Mouse (Mus musculus): ENCODE measurements around the gene Kcnh3. TPM values are rescaled to one million over a fixed set of nuclear protein-coding genes. Genes with fewer than 3 reads are reported as not detected.

The Kcnh3 gene
- polyA plus RNA-seq, 1 experiment: 0.42 TPM

GRCm38 (mm10) chr15:99283456-99283855 lies 58.8 kb downstream of the Kcnh3 start:
- H3K36me3 ChIP-seq (ENCODE audit: control insufficient read depth, insufficient read depth, low read length): no peaks in the 10 kb centered on the region
- TF ChIP-seq CTCF (conservative IDR thresholded peaks at IDR 0.05; ENCODE audit: insufficient read depth, insufficient read length, low read depth, low read length) (peak; percentile 44; the same call in 1 of the 2 replicates), POLR2A (IDR thresholded peaks at IDR 0.05; ENCODE audit: low read depth, low read length) (no peak)
- no peaks in the 10 kb centered on the region for H3K27me3 ChIP-seq (replicated peaks; ENCODE audit: control insufficient read depth, insufficient read depth, low read length)
- H3K27ac ChIP-seq (ENCODE audit: insufficient read depth, low read depth, low read length): no peak overlapping the region
- no peak overlapping the region for H3K4me3 ChIP-seq (ENCODE audit: insufficient read depth, low read depth, low read length)
- no peak for DNase-seq
- WGBS: 66% methylated on average over 10 of the region's 10 CpGs
- peaks cover 5% of the 10 kb centered on the region; the same call in 1 of the 2 replicates for H3K4me1 ChIP-seq (ENCODE audit: control insufficient read depth, insufficient read depth, low read length)

DNA sequence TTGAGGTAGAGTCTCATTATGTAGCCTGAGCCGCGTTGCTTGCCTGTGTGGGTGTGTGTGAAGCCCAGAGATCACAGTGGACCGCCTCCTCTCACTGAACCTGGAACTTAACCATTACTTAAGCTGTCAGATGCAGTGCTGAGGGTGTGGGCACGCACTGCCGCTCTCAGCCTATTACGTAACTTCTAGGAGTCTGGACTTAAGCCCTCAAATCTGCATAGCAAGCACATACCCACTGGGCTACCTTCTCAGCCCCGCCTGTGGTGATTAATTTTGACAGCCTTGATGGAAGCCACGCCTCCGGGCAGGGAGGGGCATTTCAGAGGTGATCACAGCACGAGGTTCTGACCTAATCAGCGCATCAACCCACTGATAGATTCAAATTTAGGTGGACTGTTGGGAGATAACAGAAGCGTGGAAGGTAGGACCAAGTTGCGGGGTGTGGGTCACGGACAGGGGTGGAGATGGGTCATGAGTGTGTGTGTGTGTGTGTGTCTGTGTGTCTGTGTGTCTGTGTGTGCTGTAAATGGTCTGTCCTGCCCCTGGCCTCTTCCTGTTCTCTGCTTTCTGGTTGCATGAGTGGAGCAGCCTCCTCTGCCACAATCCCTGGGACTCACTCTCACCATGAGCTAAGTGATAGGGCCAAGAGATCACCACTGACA lies 60.0 kb downstream of the Kcnh3 start:
- H3K4me1 ChIP-seq (ENCODE audit: control insufficient read depth, insufficient read depth, low read length): peaks cover 5% of the 10 kb centered on the region; the same call in 1 of the 2 replicates
- DNase-seq: peak; percentile 92
- WGBS: 33% methylated on average over 14 of the region's 14 CpGs
- H3K4me3 ChIP-seq (ENCODE audit: insufficient read depth, low read depth, low read length): no peak overlapping the region
- no peak overlapping the region for H3K27ac ChIP-seq (ENCODE audit: insufficient read depth, low read depth, low read length)
- H3K27me3 ChIP-seq (replicated peaks; ENCODE audit: control insufficient read depth, insufficient read depth, low read length): no peaks in the 10 kb centered on the region
- no peaks in the 10 kb centered on the region for H3K36me3 ChIP-seq (ENCODE audit: control insufficient read depth, insufficient read depth, low read length)
- TF ChIP-seq CTCF (conservative IDR thresholded peaks at IDR 0.05; ENCODE audit: insufficient read depth, insufficient read length, low read depth, low read length): no peak
- no peak for TF ChIP-seq POLR2A (IDR thresholded peaks at IDR 0.05; ENCODE audit: low read depth, low read length)

DNA sequence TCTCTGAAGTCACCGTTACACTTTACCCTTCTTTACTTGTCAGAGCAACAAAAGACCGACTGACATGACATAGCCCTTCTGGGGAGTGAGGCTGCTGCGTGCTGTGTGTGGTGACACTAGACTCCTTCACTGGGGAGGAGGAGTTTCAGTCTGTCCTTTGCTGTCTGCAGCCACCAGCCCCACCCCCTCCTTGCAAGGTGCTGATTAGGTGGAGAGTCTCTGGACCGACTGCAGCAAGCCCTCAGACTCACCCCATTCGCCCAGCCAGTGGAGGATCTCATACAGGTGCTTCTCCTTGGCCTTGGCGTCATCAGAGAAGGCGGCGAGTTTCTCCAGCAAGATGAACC lies 60.5 kb downstream of the Kcnh3 start:
- Histone ChIP-seq H3K4me3 (ENCODE audit: insufficient read depth, low read depth, low read length) (no peak overlapping the region), H3K36me3 (ENCODE audit: control insufficient read depth, insufficient read depth, low read length) (no peaks in the 10 kb centered on the region), H3K27me3 (replicated peaks; ENCODE audit: control insufficient read depth, insufficient read depth, low read length) (no peaks in the 10 kb centered on the region), H3K4me1 (ENCODE audit: control insufficient read depth, insufficient read depth, low read length) (peaks cover 5% of the 10 kb centered on the region; the same call in 1 of the 2 replicates), H3K27ac (ENCODE audit: insufficient read depth, low read depth, low read length) (no peak overlapping the region)
- DNase-seq: no peak
- 71% methylated on average over 8 of the region's 8 CpGs for WGBS
- TF ChIP-seq CTCF (conservative IDR thresholded peaks at IDR 0.05; ENCODE audit: insufficient read depth, insufficient read length, low read depth, low read length): no peak
- TF ChIP-seq POLR2A (IDR thresholded peaks at IDR 0.05; ENCODE audit: low read depth, low read length): no peak

DNA sequence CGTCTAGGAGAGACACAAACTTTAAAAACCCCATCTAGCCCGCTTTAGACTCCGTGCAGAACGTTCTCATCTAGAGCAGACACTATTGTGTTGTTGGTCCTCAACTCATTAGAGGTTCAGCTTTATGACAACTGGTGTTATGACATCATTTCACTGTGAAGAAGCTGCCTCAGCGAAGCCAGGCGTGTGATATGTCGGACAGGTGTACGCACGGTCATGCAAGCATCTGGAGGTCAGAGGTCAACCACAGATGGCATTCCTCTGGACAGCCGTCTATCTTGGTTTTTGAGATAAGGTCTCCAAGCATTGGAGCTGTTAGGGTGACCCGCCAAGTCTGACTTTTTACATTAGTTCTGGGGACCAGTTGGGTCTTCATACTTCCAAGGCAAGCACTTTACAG lies 65.9 kb downstream of the Kcnh3 start:
- H3K36me3 ChIP-seq (ENCODE audit: control insufficient read depth, insufficient read depth, low read length): no peaks in the 10 kb centered on the region
- H3K27me3 ChIP-seq (replicated peaks; ENCODE audit: control insufficient read depth, insufficient read depth, low read length): no peaks in the 10 kb centered on the region
- no peak overlapping the region for H3K27ac ChIP-seq (ENCODE audit: insufficient read depth, low read depth, low read length)
- H3K4me1 ChIP-seq (ENCODE audit: control insufficient read depth, insufficient read depth, low read length): peaks cover 7% of the 10 kb centered on the region; the same call in 1 of the 2 replicates
- 94% methylated on average over 11 of the region's 11 CpGs for WGBS
- TF ChIP-seq CTCF (conservative IDR thresholded peaks at IDR 0.05; ENCODE audit: insufficient read depth, insufficient read length, low read depth, low read length) (no peak), POLR2A (IDR thresholded peaks at IDR 0.05; ENCODE audit: low read depth, low read length) (no peak)
- no peak overlapping the region for H3K4me3 ChIP-seq (ENCODE audit: insufficient read depth, low read depth, low read length)
- no peak for DNase-seq

Other genes starting within 250 kb of the Kcnh3 start
- gene Tuba1c, start 195.0 kb upstream of the Kcnh3 start, polyA plus RNA-seq (2012; rRNA removed): 128 and 146 TPM in 2 replicates
- 1.7 and 3.2 TPM in 2 replicates for gene Prph, start 169.7 kb upstream of the Kcnh3 start, polyA plus RNA-seq (2012; rRNA removed)
- 0.29 and 0.33 TPM in 2 replicates for gene Troap, start 150.3 kb upstream of the Kcnh3 start, polyA plus RNA-seq (2012; rRNA removed)
- 0.44 and 0.61 TPM in 2 replicates for gene C1ql4, start 137.0 kb upstream of the Kcnh3 start, polyA plus RNA-seq (2012; rRNA removed)
- 49.9 and 53.4 TPM in 2 replicates for gene Dnajc22, start 131.7 kb upstream of the Kcnh3 start, polyA plus RNA-seq (2012; rRNA removed)
- 8.6 and 10.0 TPM in 2 replicates for gene Spats2, start 98.9 kb upstream of the Kcnh3 start, polyA plus RNA-seq (2012; rRNA removed)
- 70.6 and 81.3 TPM in 2 replicates for gene Mcrs1, start 27.1 kb downstream of the Kcnh3 start, polyA plus RNA-seq (2012; rRNA removed)
- 48.0 and 59.4 TPM in 2 replicates for gene Prpf40b, start 70.2 kb downstream of the Kcnh3 start, polyA plus RNA-seq (2012; rRNA removed)
- 0.13 and 0.24 TPM in 2 replicates for gene Fam186b, start 71.0 kb downstream of the Kcnh3 start, polyA plus RNA-seq (2012; rRNA removed)
- gene Fmnl3, start 145.6 kb downstream of the Kcnh3 start, polyA plus RNA-seq (2012; rRNA removed): 26.8 and 26.9 TPM in 2 replicates
- 2,322 and 2,701 TPM in 2 replicates for gene Tmbim6, start 168.0 kb downstream of the Kcnh3 start, polyA plus RNA-seq (2012; rRNA removed)
- gene Nckap5l, start 232.9 kb downstream of the Kcnh3 start, polyA plus RNA-seq (2012; rRNA removed): 3.1 and 3.9 TPM in 2 replicates
- 5.8 and 7.0 TPM in 2 replicates for gene Bcdin3d, start 249.9 kb downstream of the Kcnh3 start, polyA plus RNA-seq (2012; rRNA removed)

Measured in kidney, adult 2 months (tissue).